ENCODE assay signal across 8 mouse cellular contexts in genomic region chr7:112841484-112841883, GRCm38 (mm10).
DNase-seq lines count a peak whose midpoint lies in the region; ATAC-seq and TF ChIP-seq lines count a peak whose summit lies in the region.

No protein-coding gene starts in this region.

- 11% methylated on average over 8 of the region's 8 CpGs for WGBS in forebrain, embryonic 10.5 days
- WGBS in intestine, embryonic 15.5 days = 33% methylated on average over 8 of the region's 8 CpGs
- 9% methylated on average over 8 of the region's 8 CpGs for WGBS in neural tube, embryonic 15.5 days
- 37% methylated on average over 8 of the region's 8 CpGs for WGBS in liver, embryonic 11.5 days

- H3K4me2 ChIP-seq in intestine, embryonic 15.5 days (replicated peaks) = peak overlapping the region; percentile 43
- H3K4me2 ChIP-seq in neural tube, embryonic 15.5 days = peak overlapping the region; percentile 53
- H3K4me2 ChIP-seq in liver, embryonic 11.5 days = no peak overlapping the region

- peaks cover 45% of the 10 kb centered on the region for H3K4me1 ChIP-seq in forebrain, embryonic 10.5 days
- 0 out of 2 replicates have a peak, but pooled peaks cover 3% of the 10 kb centered on the region for H3K4me1 ChIP-seq in intestine, embryonic 15.5 days (replicated peaks)
- H3K4me1 ChIP-seq in neural tube, embryonic 15.5 days = peaks cover 30% of the 10 kb centered on the region
- no peaks in the 10 kb centered on the region for H3K4me1 ChIP-seq in liver, embryonic 11.5 days (replicated peaks; ENCODE audit: control insufficient read depth, insufficient read depth, low read length)

- no peak for ATAC-seq in intestine, embryonic 15.5 days
- ATAC-seq in neural tube, embryonic 15.5 days (ENCODE audit: low FRiP score) = peak; percentile 40; the same call in 1 of the 2 replicates
- ATAC-seq in liver, embryonic 11.5 days (replicated peaks; ENCODE audit: low FRiP score) = no peak

- H3K9me3 ChIP-seq in forebrain, embryonic 10.5 days = peaks cover 9% of the 10 kb centered on the region; the same call in 1 of the 2 replicates
- H3K9me3 ChIP-seq in intestine, embryonic 15.5 days = no peaks in the 10 kb centered on the region
- no peaks in the 10 kb centered on the region for H3K9me3 ChIP-seq in neural tube, embryonic 15.5 days (replicated peaks)
- no peaks in the 10 kb centered on the region for H3K9me3 ChIP-seq in liver, embryonic 11.5 days (ENCODE audit: control insufficient read depth, low read length)

- H3K36me3 ChIP-seq in forebrain, embryonic 10.5 days (replicated peaks) = peaks cover 23% of the 10 kb centered on the region
- no peaks in the 10 kb centered on the region for H3K36me3 ChIP-seq in intestine, embryonic 15.5 days
- H3K36me3 ChIP-seq in neural tube, embryonic 15.5 days = no peaks in the 10 kb centered on the region
- no peaks in the 10 kb centered on the region for H3K36me3 ChIP-seq in liver, embryonic 11.5 days (ENCODE audit: control insufficient read depth, insufficient read depth, low read length)

- no peak for DNase-seq in left cerebral cortex, adult 2 months (ENCODE audit: extremely low spot score in 1 of 2, low spot score in 2 of 2)
- DNase-seq in left cerebral cortex, adult 9 months (ENCODE audit: low spot score in 2 of 2) = no peak
- no peak for DNase-seq in forebrain, embryonic 10.5 days (ENCODE audit: extremely low spot score, low spot score)
- DNase-seq in adrenal gland, postnatal 10 days = no peak
- DNase-seq in liver, embryonic 11.5 days (ENCODE audit: low spot score) = no peak
- no peak for DNase-seq in left cerebral cortex, postnatal 10 days (ENCODE audit: extremely low spot score in 1 of 2, low spot score in 2 of 2)

- no peak for TF ChIP-seq CTCF in left cerebral cortex, adult 2 months (IDR thresholded peaks at IDR 0.05)

- H3K27ac ChIP-seq in left cerebral cortex, adult 2 months = peak overlapping the region; percentile 80
- peak overlapping the region; percentile 83 for H3K27ac ChIP-seq in forebrain, embryonic 10.5 days
- H3K27ac ChIP-seq in intestine, embryonic 15.5 days = no peak overlapping the region
- H3K27ac ChIP-seq in neural tube, embryonic 15.5 days (replicated peaks) = peak overlapping the region; percentile 75
- no peak overlapping the region for H3K27ac ChIP-seq in liver, embryonic 11.5 days (ENCODE audit: low read depth, low read length)

- H3K4me3 ChIP-seq in left cerebral cortex, adult 2 months = peak overlapping the region; percentile 40
- H3K4me3 ChIP-seq in forebrain, embryonic 10.5 days = peak overlapping the region; percentile 33; the same call in 1 of the 2 replicates
- H3K4me3 ChIP-seq in intestine, embryonic 15.5 days (replicated peaks) = no peak overlapping the region
- peak overlapping the region; percentile 26 for H3K4me3 ChIP-seq in neural tube, embryonic 15.5 days (replicated peaks)
- H3K4me3 ChIP-seq in liver, embryonic 11.5 days (ENCODE audit: low read depth, low read length) = no peak overlapping the region

- H3K27me3 ChIP-seq in forebrain, embryonic 10.5 days (ENCODE audit: poor library complexity, severe bottlenecking) = peaks cover 13% of the 10 kb centered on the region
- H3K27me3 ChIP-seq in intestine, embryonic 15.5 days (replicated peaks) = no peaks in the 10 kb centered on the region
- no peaks in the 10 kb centered on the region for H3K27me3 ChIP-seq in neural tube, embryonic 15.5 days (replicated peaks)
- H3K27me3 ChIP-seq in liver, embryonic 11.5 days (replicated peaks; ENCODE audit: control insufficient read depth, insufficient read depth, low read length) = no peaks in the 10 kb centered on the region

- intact Hi-C loops in left cerebral cortex, adult 2 months (cut with DNase I) = no loop called here
- intact Hi-C loops in left cerebral cortex, postnatal 10 days (cut with DNase I) = no loop called here

- H3K9ac ChIP-seq in intestine, embryonic 15.5 days = no peak overlapping the region
- no peak overlapping the region for H3K9ac ChIP-seq in neural tube, embryonic 15.5 days (replicated peaks)
- no peak overlapping the region for H3K9ac ChIP-seq in liver, embryonic 11.5 days (ENCODE audit: low read depth, low read length)

Comparison
In these comparisons a context has a peak if more than half of its experiments do, and no peak if none do; other contexts are left out.
1. H3K27ac ChIP-seq: peak in left cerebral cortex, adult 2 months (single experiment), forebrain, embryonic 10.5 days (single experiment) and neural tube, embryonic 15.5 days (single experiment); none in intestine, embryonic 15.5 days (single experiment) and liver, embryonic 11.5 days (single experiment).
2. H3K4me3 ChIP-seq: peak in left cerebral cortex, adult 2 months (single experiment), forebrain, embryonic 10.5 days (single experiment) and neural tube, embryonic 15.5 days (single experiment); none in intestine, embryonic 15.5 days (single experiment) and liver, embryonic 11.5 days (single experiment).